Mouse (Mus musculus): Measurements from ENCODE around the gene Acss1. TPM values are rescaled to one million over a fixed set of nuclear protein-coding genes. Genes with fewer than 3 reads are reported as not detected.

The Acss1 gene
- polyA plus RNA-seq (2015; fragmentation: Nextera tagmentation; extraction: Ambion mirVana): 36.5 and 44.3 TPM in 2 replicates

DNA sequence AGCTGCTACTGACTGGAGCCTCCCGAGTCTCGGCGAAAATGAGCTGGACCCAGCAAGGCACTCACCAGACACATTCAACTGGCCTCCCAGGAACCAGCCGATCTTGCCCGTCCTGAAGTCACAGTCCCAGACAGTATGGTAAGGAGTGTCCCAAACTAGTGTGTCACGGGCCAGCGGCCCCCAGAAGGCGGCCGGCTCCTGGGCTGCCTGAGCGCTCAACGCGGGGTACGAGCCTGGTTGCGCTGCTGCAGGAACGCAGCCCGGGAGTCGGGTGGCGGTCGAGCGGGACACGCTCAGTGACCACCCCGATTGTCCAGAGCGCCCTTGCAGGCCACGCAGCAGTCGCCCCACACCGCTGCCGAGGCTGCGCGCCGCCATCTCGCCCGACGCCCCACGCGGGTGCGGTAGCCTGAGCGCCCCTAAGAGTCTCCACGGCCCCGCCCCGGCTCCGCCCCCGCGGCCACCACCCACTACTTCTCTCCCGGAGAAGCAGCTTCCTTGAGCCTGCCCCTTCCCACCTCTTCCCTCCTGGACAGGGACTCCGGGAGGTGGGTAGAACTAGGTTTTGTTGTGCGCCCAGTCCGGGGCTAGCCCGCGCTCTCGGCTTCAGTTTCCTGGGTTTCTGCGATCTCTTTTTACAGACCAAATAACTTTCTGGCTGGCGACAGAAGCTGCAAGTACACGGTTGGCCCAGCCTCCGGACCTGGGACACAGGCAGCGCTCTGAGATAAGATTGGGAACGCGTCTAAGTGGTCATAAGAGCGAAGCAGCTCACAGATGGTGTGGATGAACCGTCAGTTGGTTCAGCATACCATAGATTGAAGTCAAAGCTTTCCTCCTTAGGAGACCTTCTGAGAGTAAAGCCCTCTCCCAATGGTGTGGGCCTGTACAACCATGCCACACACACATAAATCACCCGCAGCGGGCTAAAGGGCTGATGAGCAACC is at the start of gene Acss1:
Gene Acss1, minus strand, starts transcription at position 681 of the 947 bp plus-strand sequence.
- no peaks in the 10 kb centered on the region for H3K27me3 ChIP-seq (replicated peaks; ENCODE audit: control insufficient read depth, insufficient read depth, low read length)
- peak within 1 kb of the TSS; percentile 92 for H3K27ac ChIP-seq (ENCODE audit: low read depth, low read length)
- peak within 1 kb of the TSS; percentile 97 for H3K4me2 ChIP-seq (replicated peaks; ENCODE audit: low read depth)
- WGBS: 2% methylated on average over 60 of the region's 61 CpGs
- H3K4me3 ChIP-seq (ENCODE audit: low read depth, low read length): peak within 1 kb of the TSS; percentile 73
- no peak for TF ChIP-seq CTCF (IDR thresholded peaks at IDR 0.05; ENCODE audit: low read depth)
- peak; percentile 42 for ATAC-seq
- no peaks in the 10 kb centered on the region for H3K9me3 ChIP-seq (ENCODE audit: control insufficient read depth)
- peaks cover 23% of the 10 kb centered on the region; the same call in 1 of the 2 replicates for H3K4me1 ChIP-seq (replicated peaks; ENCODE audit: control insufficient read depth, insufficient read depth, low read length)
- no peaks in the 10 kb centered on the region for H3K36me3 ChIP-seq (ENCODE audit: control insufficient read depth, insufficient read depth)
- peak within 1 kb of the TSS; percentile 71 for H3K9ac ChIP-seq (ENCODE audit: low read depth, low read length)

DNA sequence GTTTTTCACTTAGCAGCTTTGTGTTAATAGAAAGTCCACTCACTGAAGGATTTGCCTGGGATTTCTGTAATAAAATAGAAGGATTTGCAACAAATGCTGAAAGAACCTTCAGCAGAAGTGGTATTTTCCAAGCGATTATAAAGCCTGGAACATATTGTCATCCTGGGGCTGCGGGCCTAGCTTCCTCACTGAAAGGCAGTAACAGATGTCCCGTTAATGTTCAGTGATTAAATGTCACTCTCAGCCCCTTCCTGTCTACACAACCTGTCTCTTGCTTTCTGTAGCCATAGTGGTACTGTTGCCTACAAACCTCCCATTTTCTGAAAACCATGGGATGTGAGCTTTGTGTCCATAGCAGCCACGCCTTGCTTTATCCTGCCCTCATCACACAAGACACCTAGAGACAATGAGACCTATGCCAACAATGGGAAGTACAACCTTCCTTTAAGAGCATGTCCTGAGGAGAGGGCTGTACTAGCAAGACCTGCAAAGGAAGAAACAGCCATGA is 43.9 kb upstream of the Acss1 start:
- Histone ChIP-seq H3K27me3 (replicated peaks; ENCODE audit: control insufficient read depth, insufficient read depth, low read length) (no peaks in the 10 kb centered on the region), H3K4me3 (ENCODE audit: low read depth, low read length) (no peak overlapping the region), H3K36me3 (ENCODE audit: control insufficient read depth, insufficient read depth) (no peaks in the 10 kb centered on the region), H3K4me1 (replicated peaks; ENCODE audit: control insufficient read depth, insufficient read depth, low read length) (no peaks in the 10 kb centered on the region), H3K9me3 (ENCODE audit: control insufficient read depth) (no peaks in the 10 kb centered on the region), H3K9ac (ENCODE audit: low read depth, low read length) (no peak overlapping the region), H3K27ac (ENCODE audit: low read depth, low read length) (no peak overlapping the region), H3K4me2 (replicated peaks; ENCODE audit: low read depth) (no peak overlapping the region)
- no peak for ATAC-seq
- 77% methylated on average over 4 of the region's 4 CpGs for WGBS
- no peak for TF ChIP-seq CTCF (IDR thresholded peaks at IDR 0.05; ENCODE audit: low read depth)

DNA sequence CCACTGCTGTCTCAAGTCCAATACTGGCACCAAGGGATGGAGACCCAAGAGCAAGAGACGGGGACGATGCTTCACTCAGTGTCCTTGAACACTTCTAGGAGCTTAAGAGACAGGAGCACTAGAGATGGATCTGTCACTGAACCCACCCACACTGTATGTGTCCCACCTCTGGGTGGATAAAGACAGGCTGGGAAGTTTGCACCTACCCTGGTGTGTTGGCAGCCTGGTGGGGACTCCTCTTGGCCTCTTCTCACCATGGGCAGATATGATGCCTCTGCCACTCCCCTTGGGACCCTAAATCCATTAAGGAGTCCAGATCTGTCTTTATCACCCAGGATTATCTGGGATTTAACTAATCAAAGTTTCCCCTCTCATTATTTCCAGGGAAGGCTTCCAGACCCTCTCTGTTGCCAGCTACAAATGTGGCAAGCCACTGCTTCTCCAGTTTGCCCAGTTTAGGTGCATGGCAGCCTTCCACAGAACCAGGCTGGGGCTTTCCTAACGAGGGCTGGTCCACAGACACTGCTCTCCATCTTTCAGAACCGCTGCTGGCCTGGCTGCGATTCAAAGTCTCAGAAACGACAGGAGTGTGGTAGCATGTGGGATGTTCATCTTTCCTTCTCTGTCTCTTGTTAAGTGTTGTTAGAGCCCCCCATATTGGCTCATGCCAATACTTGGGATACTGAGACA is 23.3 kb upstream of the Acss1 start:
- ATAC-seq: no peak
- TF ChIP-seq CTCF (IDR thresholded peaks at IDR 0.05; ENCODE audit: low read depth): no peak
- H3K27me3 ChIP-seq (replicated peaks; ENCODE audit: control insufficient read depth, insufficient read depth, low read length): peaks cover 49% of the 10 kb centered on the region

DNA sequence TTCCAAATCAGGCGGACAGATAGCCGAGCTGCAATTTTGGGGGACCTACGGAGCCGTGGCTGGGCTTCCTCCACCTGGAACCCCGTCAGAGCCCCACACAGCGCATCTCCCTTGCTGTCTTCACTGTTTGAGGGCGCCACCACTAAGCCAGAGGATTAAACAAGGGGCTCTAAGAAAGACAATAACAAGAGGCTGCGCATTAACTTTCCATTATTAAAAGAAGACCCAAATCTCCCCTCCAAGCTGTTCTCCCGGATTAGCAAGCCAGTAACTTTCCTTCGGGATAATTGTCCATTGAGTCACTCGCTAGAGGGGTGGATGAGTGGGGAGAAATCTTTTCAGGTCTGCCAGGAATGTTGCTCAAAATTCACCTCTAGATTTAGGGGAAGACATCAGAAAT is 21.9 kb upstream of the Acss1 start:
- no peak overlapping the region for H3K9ac ChIP-seq (ENCODE audit: low read depth, low read length)
- no peak overlapping the region for H3K27ac ChIP-seq (ENCODE audit: low read depth, low read length)
- no peak for ATAC-seq
- no peaks in the 10 kb centered on the region for H3K36me3 ChIP-seq (ENCODE audit: control insufficient read depth, insufficient read depth)
- H3K27me3 ChIP-seq (replicated peaks; ENCODE audit: control insufficient read depth, insufficient read depth, low read length): peaks cover 52% of the 10 kb centered on the region
- TF ChIP-seq CTCF (IDR thresholded peaks at IDR 0.05; ENCODE audit: low read depth): no peak
- no peak overlapping the region for H3K4me2 ChIP-seq (replicated peaks; ENCODE audit: low read depth)
- no peaks in the 10 kb centered on the region for H3K4me1 ChIP-seq (replicated peaks; ENCODE audit: control insufficient read depth, insufficient read depth, low read length)
- 6% methylated on average over 11 of the region's 11 CpGs for WGBS
- no peak overlapping the region for H3K4me3 ChIP-seq (ENCODE audit: low read depth, low read length)
- H3K9me3 ChIP-seq (ENCODE audit: control insufficient read depth): no peaks in the 10 kb centered on the region

More for the DNA sequence above, 23.3 kb upstream of the Acss1 start:
- no peak overlapping the region for H3K9ac ChIP-seq (ENCODE audit: low read depth, low read length)
- no peak overlapping the region for H3K4me3 ChIP-seq (ENCODE audit: low read depth, low read length)
- no peaks in the 10 kb centered on the region for H3K9me3 ChIP-seq (ENCODE audit: control insufficient read depth)
- H3K4me2 ChIP-seq (replicated peaks; ENCODE audit: low read depth): no peak overlapping the region
- H3K36me3 ChIP-seq (ENCODE audit: control insufficient read depth, insufficient read depth): no peaks in the 10 kb centered on the region
- H3K27ac ChIP-seq (ENCODE audit: low read depth, low read length): no peak overlapping the region
- 71% methylated on average over 6 of the region's 6 CpGs for WGBS
- H3K4me1 ChIP-seq (replicated peaks; ENCODE audit: control insufficient read depth, insufficient read depth, low read length): no peaks in the 10 kb centered on the region

DNA sequence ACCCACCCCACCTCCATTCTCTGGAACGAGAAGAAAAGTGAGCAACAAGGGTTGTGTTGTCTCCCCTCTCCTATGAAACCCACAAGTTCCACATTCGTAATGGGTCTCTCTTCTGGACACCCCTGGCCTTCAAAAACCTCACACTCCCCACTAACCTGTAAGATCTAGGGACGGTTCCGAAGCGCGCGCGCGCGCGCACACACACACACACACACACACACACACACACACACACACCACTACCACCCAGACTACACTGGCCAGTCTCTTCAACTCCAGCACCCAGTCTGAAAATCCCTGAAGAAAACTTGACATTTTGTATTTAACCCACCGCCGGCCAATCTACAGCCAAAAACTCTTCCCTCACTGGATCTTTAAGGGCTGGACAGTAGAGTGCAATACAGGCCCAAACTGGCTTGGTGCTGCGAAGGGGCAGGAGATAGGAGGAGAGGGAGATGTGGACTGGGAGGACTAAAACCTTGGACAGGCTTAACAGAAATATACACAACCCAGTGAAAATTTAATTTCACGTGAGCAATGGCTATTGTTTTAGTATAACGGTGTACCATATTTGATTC is 21.0 kb upstream of the Acss1 start, which contains the start of gene Vsx1:
Gene Vsx1, minus strand, starts transcription at position 138 of the 578 bp plus-strand sequence.
- Histone ChIP-seq H3K27me3 (replicated peaks; ENCODE audit: control insufficient read depth, insufficient read depth, low read length) (peaks cover 52% of the 10 kb centered on the region), H3K4me3 (ENCODE audit: low read depth, low read length) (peak within 1 kb of the TSS; percentile 26), H3K9me3 (ENCODE audit: control insufficient read depth) (no peaks in the 10 kb centered on the region), H3K9ac (ENCODE audit: low read depth, low read length) (no peak within 1 kb of the TSS), H3K4me2 (replicated peaks; ENCODE audit: low read depth) (peak within 1 kb of the TSS; percentile 56), H3K36me3 (ENCODE audit: control insufficient read depth, insufficient read depth) (no peaks in the 10 kb centered on the region), H3K27ac (ENCODE audit: low read depth, low read length) (no peak within 1 kb of the TSS), H3K4me1 (replicated peaks; ENCODE audit: control insufficient read depth, insufficient read depth, low read length) (no peaks in the 10 kb centered on the region)
- no peak for ATAC-seq
- WGBS: 42% methylated on average over 16 of the region's 16 CpGs
- no peak for TF ChIP-seq CTCF (IDR thresholded peaks at IDR 0.05; ENCODE audit: low read depth)

All from intestine, postnatal 0 days (tissue).